Mouse (Mus musculus) olfactory bulb, adult 2 months (tissue): ENCODE results near the gene Trim10.

Source experiments
- CTCF ChIP-seq: fragments of 200-500 bp; IDR thresholded peaks from 2 replicates; pipeline ENCODE4 v1.5.1; 2012; ENCODE audit warnings: low read depth, mild to moderate bottlenecking, low read length, moderate library complexity; ENCODE audit not compliant: insufficient read depth
- POLR2A ChIP-seq: fragments of 200-500 bp; IDR thresholded peaks from 2 replicates; pipeline ENCODE4 v1.6.1; 2012; ENCODE audit warnings: mild to moderate bottlenecking, low read depth, low read length, moderate library complexity; ENCODE audit not compliant: insufficient read depth

DNA sequence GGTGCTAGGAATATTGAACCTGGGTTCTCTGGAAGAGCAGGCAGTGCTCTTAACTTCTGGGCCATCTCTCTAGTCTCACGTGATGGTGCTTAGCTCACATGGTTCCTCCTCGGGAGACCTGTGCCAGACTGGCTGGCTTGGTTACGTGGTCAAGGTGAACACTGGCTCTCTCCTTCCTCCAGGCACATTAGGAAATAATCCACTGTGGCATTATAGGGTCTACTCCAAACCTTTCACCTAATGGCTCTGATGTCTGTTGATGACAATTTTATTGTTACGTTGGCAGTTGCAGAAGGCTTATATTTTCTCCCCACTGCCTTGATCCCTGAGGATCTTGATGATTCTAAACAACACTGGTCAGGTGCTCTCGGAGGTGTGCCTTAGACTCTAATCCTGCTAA, 20.5 kb upstream of the Trim10 start:
- TF ChIP-seq POLR2A (no peak), CTCF (no peak)
